Mouse (Mus musculus) CD4-positive, CD25-positive, alpha-beta regulatory T cell, adult 2 months (primary cell): Measurements from ENCODE around the gene Hnrnpf.
A peak's percentile ranks its signal among the peaks of the same experiment; 100 is the strongest.
"Not testable (repeated sequence)": the region's sequence is repeated elsewhere in the genome, so short reads cannot be mapped to it uniquely, and the experiment has no call there.

Experiments
- DNase-seq: peaks from one replicate; pipeline ENCODE4 v3.0.0-alpha.2; 2012; ENCODE audit warnings: low read depth, low spot score

Gene Hnrnpf

DNA sequence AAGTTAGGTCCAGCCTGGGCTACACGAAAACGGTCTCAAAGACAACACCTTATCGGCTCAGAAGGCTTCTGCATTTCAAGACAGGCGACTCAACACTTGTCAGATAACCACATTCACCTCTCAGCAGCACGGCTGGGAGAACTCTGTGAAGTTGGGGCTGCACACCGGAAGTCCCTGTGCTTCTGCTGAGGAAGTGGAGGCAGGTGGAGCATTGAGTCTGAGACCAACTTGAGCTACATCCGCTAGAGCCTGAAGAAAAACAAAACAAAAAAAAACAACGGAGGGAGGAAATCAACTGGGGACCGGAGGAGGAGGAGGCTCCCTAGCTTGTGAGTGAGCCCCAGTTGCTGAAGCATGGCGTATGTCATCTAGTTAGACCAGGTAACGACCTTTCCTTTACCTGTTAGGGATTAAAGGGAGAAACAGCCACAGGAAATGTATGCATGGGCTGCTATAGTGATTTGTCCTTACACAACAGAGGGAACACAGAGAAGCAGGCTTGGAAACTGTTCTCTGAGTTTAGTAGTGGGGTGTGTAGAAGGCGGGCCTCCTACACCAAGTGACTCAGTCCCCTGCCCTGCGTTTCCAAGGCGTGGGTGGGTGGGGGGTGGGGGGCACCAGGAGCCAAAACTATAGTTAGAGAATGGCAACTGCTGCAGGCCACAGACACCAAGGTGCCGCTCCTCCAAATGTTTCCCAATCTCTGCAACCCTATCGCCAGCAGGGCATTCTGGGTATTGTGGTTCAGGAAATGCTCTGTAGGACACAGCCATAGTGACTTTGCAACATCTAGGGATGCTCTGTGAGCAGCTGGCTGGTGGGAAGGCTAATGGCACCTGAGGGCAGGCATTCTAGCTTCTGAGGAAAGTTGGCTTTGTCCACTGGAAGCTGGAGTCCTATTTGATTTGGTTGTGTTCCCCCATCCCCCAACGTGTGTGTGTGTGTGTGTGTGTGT lies at the start of gene Hnrnpf:
TSS of gene Hnrnpf (plus strand) at position 199 of the 955 bp plus-strand sequence.
- peak; percentile 91 for DNase-seq

DNA sequence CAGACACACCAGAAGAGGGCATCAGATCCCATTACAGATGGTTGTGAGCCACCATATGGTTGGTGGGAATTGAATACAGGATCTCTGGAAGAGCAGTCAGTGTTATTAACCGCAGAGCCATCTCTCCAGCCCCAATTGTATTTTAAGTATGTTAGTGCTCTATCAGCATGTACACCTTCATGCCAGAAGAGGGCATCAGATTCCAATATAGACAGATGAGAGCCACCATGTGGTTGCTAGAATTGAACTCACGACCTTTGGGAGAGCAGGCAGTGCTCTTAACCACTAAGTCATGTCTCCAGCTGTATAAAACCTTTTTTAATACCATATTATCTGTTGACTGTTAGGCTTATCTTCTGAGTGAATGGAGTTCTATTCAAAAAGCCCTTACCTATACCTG lies 48.4 kb upstream of the Hnrnpf start:
- peak; percentile 70 for DNase-seq

DNA sequence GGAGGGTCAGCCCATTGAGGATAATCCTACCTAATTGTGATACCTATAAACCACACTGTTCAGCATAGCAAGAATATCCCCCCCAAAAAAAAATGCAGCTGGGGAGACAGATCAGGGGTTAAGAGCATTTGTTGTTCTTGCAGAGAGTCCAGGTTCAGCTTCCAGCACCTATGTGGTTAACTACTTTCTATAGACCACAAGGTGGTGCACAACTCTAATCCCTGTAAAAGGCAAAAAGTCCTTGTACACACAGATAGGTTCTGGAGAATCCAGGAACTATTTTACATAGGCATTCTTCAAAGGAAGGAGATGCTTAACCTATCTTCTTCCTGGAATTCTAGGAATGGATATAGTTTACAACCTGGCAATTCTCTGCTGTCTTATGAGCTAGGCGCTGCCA lies 42.1 kb upstream of the Hnrnpf start:
- peak; percentile 41 for DNase-seq

DNA sequence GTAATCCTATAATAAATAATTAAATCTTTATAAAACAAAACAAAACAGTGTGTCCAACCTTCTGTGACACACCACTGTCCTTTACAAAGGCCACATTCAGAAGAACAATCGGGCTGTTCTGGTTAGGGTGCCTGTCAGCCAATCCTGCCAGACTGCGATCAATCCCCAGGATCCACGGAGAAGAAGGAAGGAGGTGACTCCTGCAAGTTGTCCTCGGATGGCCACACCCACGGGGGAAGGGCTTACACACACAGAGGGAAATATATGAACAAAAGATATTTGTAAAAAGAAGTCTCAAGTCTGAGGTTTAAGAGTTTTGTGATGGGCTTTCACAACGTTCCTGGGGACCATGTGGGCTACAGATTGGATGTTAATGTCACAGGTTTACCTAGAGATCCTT lies 38.3 kb upstream of the Hnrnpf start, which contains the start of gene Zfp239:
TSS of gene Zfp239 (plus strand) at position 253 of the 400 bp plus-strand sequence.
- DNase-seq: no peak

DNA sequence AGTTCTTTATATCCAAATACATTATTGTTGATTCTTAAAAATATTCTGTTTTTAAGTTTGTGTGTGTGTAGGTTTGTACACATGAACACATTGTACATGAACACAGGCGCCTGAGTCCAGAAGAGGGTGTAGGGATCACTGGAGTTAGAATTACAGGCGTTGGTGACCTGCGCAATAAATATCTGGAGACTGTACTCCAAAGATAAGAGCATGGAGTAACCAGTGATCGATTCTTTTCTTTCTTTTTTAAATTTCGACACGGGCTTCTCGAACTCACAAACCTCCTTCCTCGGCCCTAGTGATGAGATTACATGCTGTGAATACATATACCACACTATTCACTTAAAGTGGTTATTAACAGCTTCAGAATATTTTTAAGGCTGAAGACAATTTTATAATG lies 37.7 kb upstream of the Hnrnpf start:
- no peak for DNase-seq

DNA sequence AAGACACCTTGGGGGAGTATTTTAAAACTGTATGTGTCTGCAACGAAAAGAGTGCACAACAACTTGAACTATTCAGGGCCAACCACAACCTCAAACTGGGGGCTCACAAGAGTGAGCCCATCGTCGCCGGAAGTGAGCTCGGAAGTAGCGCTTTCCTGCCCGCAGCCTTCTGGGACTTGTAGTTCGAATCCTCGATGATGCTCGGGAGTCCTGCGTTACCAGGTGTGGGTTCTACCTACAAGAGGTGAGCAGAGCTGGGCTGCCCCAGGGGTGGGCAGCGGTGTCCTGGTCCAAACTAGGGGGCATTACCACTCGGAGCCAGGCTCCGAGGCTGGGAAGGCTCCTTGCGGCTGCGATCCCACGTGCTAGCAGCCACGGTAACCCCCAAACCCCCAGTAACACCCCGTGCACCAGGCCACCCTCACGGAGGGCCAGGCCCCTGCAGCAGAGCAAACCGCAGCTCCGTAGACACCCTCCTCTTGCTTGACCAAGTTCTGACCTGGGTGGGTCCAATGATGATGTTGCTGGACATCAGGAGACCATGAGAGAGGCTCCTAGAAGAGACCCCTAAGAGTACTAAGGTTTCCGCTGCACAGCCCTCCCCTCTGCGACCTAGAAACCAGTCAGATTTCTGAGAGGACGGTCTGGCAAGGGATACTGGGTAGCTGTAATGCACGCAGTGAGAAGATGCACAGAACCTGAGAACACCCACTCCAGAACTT lies 37.1 kb upstream of the Hnrnpf start:
- peak; percentile 82 for DNase-seq

DNA sequence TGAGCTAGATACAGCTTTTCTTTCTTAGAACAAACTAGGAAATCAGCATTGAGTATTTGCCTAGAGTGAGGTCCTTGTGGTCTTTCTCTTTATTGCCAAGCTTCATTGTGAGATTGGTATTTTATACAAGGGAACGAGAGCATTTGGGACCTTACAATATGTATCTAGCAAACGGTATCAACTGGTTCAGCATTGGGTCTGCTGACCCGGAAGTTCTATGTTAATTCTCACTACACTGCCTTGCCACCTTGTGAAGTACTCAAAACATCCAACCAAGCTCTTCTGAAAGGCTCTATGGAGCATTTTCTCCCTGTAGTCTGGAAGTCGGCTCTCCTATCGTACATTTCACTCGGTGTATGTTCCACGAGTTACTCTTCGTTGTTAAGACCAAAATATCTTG lies 36.4 kb upstream of the Hnrnpf start:
- DNase-seq: no peak

DNA sequence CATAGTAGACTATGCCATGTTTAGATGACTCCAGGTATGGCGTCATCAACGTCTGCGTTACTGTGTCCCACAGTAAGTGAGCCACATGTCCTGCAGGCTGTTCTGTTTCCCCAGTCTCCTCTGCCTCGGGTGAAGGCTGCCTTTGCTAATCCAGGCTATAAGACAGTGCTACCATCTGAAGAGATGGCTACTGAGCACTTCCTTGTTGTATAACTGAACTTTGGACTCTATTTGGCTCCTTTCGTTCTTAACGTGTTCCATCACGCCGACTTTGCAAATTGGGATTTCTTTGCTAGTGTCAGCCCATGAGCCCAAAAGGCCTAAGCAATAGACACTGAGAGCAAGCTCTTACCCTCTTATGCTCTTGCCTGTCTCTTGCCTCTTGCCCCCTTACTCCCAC lies 31.9 kb upstream of the Hnrnpf start:
- no peak for DNase-seq

DNA sequence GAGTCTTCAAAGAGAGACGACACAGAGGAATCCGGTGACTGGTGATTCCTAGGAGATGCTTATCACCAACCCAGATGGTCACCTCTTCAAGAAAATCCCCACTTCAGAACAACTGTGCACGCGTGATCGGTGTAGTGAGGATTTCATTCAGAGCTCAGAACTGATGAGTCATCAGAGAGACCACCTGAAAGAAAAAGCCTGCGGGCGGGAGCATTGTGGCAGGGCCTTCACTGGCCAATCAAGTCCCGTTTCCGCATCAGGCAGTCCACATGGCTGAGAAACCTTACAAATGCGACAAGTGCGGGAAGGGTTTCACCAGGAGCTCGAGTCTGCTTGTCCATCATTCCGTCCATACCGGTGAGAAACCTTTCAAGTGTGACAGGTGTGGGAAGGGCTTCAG lies 29.1 kb upstream of the Hnrnpf start:
- DNase-seq: no peak

DNA sequence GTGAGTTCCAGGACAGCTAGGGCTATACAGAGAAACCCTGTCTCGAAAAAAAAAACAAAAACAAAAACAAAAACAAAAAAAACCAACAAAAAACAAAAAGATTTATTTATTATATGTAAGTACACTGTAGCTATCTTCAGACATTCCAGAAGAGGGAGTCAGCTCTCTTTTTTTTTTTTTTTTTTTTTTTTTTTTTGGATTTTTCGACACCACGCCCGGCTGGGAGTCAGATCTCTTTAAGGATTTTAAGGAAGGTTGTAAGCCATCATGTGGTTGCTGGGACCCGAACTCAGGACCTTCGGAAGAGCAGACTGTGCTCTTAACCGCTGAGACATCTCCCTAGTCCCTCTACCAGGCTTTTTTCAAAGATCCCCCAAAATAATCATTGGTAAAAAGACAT lies 26.7 kb upstream of the Hnrnpf start:
- DNase-seq: not testable (repeated sequence)

DNA sequence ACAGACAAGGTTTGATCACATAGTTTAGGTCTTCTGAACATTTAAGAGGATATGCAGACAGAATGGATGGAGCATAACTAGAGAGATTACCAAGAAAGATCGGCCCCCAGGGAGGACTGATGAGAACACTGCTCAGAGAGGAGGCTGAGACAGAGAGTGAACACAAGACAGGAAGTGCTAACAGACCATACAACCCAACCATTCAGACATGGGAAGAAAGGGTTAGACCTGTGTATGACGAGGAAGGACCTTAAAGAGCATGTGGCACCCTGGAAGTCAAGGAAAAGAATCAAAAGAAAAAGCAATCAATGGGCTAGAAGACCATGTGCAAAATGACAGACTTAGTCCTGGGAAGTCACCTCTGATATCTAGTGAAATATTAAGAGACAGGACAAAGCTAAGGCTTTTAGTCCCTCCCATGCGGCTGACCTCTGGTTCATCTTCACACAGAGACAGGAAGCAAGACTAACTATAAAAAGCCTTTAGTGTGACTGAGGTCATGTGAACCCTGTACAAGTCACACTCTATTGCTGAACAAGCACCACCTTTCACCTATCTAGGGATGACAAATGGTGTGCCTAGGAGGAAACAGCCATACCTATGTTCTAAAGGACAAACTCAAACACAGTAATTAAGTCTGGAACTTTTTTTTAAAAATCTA lies 25.4 kb upstream of the Hnrnpf start:
- DNase-seq: peak; percentile 36

DNA sequence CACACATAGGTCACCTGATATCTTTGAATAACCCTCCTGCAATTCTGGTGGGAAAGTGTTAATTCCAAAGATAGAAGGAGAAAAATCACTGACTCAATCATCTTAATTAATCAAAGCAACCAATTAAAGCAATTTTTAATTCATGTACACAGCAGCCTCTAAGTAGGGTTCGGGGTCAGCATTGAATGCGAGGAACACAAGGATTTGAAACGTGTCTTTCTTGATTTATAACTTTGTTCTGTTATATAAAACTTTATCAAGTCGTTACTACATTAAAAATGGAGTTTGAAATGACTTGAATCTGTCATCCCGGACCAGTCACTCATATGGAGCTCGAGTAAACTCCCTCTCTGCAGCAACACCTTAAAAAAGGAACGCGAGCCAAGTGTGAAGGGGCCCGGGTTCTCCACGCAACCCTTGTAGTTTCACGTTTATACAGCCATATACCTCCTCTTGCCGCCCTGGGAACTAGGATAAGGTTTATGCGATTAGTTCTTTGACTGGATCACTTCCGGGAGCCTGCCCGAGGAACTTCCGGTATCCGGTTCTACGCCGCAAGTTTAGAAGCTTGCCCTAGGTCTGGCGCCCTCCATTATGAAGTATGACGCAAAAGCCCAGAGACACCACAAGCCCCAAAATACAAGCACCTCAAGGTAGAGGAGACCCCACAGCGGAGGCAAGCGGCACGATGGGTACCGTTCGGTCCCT lies 21.3 kb upstream of the Hnrnpf start:
- peak; percentile 94 for DNase-seq

DNA sequence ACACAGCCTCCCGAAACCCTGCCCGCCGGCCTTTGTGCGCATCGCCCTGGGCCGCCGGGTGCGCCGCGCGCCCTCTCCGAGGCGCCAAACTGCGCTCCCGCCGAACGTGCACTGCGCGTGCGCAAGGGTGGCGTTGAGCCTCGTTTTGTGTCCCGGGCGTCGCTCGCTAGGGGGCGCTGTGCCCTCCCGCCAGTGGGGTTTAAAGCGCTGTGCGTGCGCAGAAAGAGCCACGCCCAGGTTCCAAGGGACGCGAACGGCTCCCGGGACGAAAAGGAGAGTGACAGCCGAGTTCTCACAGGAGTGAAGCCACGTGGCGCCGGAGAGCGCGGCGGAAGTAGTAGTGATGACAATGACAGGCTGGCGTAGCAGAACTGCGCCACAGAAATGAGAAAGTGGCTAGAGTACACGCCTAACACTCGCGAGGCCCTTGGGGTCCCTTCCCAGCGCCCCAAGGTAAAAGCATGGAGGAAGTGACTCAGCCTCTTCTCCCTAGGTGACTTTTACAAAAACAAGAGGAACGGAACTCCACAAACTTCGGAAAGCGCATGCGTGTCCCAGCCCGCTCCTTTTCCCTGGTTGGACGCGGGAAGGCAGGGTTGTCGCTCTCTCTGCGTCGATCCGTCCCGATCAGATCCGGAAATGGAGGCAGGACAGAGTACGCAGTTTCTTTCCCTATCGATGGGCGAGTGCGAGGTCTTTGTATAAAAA lies 20.6 kb upstream of the Hnrnpf start:
- peak; percentile 100 for DNase-seq

DNA sequence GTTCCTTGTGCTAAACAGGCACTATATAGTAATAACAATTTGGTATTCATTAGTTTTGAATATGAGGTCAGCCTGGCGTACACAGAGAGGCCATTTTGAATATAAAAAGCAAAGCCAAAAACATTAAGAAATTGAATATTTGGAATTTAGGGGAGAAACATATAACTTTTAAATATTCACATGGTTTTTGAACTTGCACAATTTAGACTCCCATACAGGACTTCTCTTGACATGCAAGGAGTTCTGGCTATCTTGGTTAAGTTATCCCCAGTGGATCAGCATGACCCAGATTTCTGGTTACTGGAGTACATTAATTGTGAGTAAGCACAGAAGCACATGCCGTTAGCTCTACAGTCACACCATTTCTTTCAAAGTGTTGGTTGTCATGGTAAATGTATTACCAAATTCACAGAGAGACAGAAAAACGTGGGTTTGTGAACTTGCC lies 19.7 kb upstream of the Hnrnpf start:
- DNase-seq: peak; percentile 42

DNA sequence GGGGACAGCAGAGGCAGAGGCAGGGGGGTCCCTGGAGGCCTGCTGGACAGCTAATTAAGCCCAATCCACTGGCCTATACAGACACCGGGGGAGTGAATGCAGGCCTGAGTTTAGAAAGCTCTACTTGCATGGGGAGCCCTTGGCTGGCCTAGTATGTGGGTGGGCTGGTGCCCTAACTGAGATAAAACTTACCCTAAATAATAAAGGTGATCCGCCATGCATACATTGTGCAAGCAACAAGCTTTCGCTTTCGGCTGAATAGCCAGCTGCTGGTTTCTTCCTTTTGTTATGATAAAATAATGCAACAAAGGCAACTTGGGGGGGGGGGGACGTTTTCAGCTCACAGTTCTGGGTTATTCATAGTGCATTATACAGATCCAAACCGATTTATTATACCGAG lies 18.9 kb upstream of the Hnrnpf start:
- peak; percentile 50 for DNase-seq

DNA sequence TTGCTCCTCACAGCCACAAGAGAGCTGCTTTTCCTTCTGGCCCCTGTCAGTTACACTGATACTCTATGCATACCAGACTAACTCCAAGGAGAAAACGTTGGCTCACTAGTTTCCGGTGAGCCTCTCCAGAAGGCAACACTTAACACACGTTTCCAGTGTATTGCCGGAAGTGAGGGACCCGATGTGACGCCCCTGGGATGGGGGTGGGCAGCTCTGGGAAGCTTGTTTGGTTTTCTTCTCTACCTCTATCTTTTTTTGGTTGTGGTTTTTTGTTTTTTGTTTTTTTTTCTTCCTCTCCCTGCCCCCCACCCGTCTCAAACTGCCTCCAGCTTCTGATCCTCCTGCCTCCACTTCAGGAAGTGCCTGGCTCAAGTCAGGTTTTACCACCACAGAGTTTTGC lies 18.1 kb upstream of the Hnrnpf start:
- DNase-seq: peak; percentile 65

DNA sequence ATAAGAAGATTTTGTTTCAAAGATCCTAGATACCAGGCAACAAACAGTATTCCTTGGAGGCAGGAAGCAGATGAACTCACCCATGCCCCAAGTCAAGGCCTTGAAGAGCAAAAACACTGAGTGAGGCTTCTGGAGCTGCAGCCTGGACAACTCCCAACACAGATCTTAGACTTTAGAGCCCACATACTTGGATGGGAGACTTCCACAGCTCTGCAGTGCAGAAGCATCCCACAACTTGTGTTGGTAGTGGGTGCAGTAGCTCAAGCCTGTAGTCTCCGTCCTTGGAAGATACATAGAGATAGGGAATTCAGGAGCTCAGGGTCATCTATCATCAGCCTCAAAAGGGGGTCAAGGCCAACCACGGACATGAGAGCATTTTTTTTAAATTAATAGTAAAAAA lies 14.2 kb upstream of the Hnrnpf start:
- no peak for DNase-seq

DNA sequence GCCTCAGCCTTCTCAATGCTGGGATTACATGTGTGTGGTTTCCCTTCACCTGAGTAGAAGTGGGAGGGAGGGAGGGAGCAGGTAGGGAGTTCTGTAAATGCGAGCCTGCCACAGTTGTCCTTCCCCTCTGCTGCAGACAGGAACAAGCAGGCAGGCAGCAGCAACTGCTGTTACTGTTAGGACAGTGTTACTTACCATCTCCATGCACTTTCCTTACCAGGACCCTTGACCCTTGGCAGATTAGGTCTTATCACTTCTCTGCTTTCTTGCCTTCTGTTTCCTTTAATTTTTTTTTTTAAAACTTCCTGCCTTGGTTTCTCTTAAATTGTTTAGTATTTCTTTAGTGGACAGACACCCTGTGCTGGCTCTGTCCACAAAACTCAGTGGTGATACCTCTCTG lies 12.1 kb upstream of the Hnrnpf start:
- DNase-seq: no peak

DNA sequence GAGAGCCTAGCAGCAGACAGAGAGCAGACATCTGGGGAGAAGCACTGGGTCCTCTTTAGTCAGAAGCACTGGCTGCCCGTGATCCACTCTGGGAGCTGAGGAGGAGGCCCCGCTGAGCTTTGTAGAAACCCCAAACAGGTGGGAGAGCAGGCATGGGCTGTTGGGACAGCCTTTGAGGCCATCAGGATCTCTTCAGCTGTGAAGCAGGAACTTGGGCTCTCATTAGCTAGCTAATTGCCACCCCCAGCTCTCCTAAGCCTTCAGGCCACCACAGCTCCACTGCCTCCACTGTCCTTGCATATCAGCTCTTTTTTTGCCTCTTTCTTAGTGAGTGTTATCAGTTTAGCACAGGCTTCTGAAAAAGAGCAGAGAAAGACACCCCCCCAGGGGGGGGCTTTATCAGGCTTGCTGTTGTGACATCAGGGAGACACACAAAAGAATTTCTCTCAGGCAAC lies 11.5 kb upstream of the Hnrnpf start:
- DNase-seq: no peak

DNA sequence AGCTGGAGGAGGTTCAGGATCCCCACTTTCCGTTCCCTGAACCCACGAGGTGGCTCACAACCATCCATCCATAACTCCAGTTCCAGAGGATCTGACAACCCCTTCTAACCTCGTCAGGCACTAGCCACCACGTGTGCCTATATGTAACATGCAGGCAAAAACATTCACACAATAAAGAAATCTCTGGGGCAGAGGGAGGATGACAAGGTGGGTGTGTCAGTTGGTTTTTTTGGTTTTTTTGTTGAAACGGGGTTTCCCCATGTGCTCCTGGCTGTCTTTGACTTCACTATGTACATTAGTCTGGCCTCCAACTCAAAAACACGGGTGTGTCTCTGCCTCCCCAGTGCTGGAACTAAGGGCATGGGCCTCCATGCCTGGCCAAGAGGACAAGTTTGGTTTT lies 9.9 kb upstream of the Hnrnpf start:
- DNase-seq: peak; percentile 88
